In the genomic region with DNA sequence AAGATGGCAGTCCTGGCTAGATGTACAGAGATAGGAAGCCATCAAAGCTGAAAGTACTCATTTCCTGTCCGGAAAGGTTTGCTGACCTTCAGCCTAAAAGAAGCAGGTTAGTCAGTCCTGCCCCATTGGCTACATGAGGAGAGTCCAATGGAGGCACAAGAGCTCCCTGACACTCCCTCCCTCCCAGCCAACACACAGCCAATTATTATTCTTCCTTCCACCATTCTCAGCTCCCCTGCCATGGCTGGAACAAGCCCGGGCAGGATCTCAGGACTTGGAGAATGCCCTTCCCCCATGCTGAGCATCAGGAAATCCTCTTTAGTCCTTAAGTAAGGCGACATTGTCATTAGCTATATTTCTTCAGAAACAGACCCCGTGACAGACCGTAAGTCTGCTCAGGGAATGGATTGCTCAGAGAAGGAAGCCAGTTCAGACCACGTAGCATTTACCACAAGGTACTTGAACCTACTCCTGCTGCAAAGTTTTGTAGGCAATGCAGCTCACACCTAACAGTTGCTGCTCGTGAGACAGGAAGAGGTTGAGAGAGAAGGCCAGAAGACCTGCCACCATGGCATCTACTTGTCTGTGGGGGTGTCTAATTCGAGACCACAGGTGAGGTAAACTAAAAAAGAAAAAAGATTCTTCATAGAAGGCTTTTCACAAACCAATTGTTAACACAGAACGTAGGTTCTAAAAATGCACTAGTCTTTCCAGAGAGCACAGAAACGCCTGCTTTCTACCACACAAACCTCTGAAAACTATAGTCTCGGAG, we compare ENCODE assay signal across 12 mouse cellular contexts. TPM values are rescaled to one million over a fixed set of nuclear protein-coding genes. Genes with fewer than 3 reads are reported as not detected.
A peak's percentile ranks its signal among the peaks of the same experiment; 100 is the strongest.
DNase-seq lines count a peak whose midpoint lies in the region; ATAC-seq and TF ChIP-seq lines count a peak whose summit lies in the region.
"Had no signal": no experiment of that assay in that cellular context is flagged by ENCODE, and none has a peak within 500 bp of the region (broad histone marks: within the 10 kb centered on the region; RNA-seq: fewer than 3 reads in every experiment).

No protein-coding gene starts in this region.

- H3K4me2 ChIP-seq in neural tube, embryonic 13.5 days = no peak overlapping the region
- H3K4me2 ChIP-seq: liver, embryonic 15.5 days had no signal

- ATAC-seq in neural tube, embryonic 13.5 days (ENCODE audit: low read depth) = no peak
- ATAC-seq in neutrophil, adult 5-6 weeks (ENCODE audit: extremely low read depth, insufficient number of reproducible peaks, low FRiP score, poor library complexity, severe bottlenecking) = 0 out of 2 replicates have a peak, but pooled peaks have one; percentile 16
- ATAC-seq in erythroblast, adult 5-6 weeks (replicated peaks; ENCODE audit: low FRiP score, poor library complexity, severe bottlenecking) = no peak

- H3K79me2 ChIP-seq in heart, adult 2 months (replicated peaks; ENCODE audit: control insufficient read depth, insufficient read depth, low read length) = no peaks in the 10 kb centered on the region

- no peak for TF ChIP-seq CTCF in heart, adult 2 months (IDR thresholded peaks at IDR 0.05)

- WGBS in heart, adult 2 months = 60% methylated on average over 11 of the region's 11 CpGs
- 80% methylated on average over 11 of the region's 11 CpGs for WGBS in neural tube, embryonic 13.5 days

- no peak overlapping the region for H3K4me3 ChIP-seq in heart, adult 2 months
- H3K4me3 ChIP-seq in neural tube, embryonic 13.5 days = no peak overlapping the region
- no peak overlapping the region for H3K4me3 ChIP-seq in brown adipose tissue, adult 24 weeks (ENCODE audit: insufficient read depth, low read depth, low read length)
- H3K4me3 ChIP-seq: heart, embryonic 10.5 days; liver, embryonic 15.5 days had no signal

- no peak for TF ChIP-seq EP300 in heart, adult 2 months (IDR thresholded peaks at IDR 0.05; ENCODE audit: insufficient read depth, low read depth, low read length)

- H3K27ac ChIP-seq in heart, adult 2 months = peak overlapping the region; percentile 69
- H3K27ac ChIP-seq in neural tube, embryonic 13.5 days (replicated peaks) = 0 out of 2 replicates have a peak overlapping the region, but pooled peaks have one; percentile 6
- H3K27ac ChIP-seq in brown adipose tissue, adult 24 weeks (replicated peaks; ENCODE audit: low read depth, low read length) = peak overlapping the region; percentile 65
- H3K27ac ChIP-seq: heart, embryonic 10.5 days; liver, embryonic 15.5 days had no signal

- H3K27me3 ChIP-seq in heart, adult 2 months (ENCODE audit: control insufficient read depth, insufficient read depth, low read length) = no peaks in the 10 kb centered on the region
- H3K27me3 ChIP-seq in neural tube, embryonic 13.5 days = no peaks in the 10 kb centered on the region
- H3K27me3 ChIP-seq: liver, embryonic 15.5 days had no signal

- TF ChIP-seq POLR2A in heart, adult 2 months (IDR thresholded peaks at IDR 0.05; ENCODE audit: insufficient read depth, low read depth, low read length) = no peak

- no peak for DNase-seq in heart, adult 2 months
- DNase-seq in heart, adult 8-10 months (ENCODE audit: low spot score) = no peak
- DNase-seq in neural tube, embryonic 10.5 days (ENCODE audit: extremely low spot score, low spot score) = no peak
- DNase-seq in left cerebral cortex, postnatal 4 days = no peak
- DNase-seq: cerebellum, adult 11-12 months; right cerebral cortex, adult 18-20 months had no signal

- peaks cover 14% of the 10 kb centered on the region for H3K36me3 ChIP-seq in heart, adult 2 months (ENCODE audit: control insufficient read depth, insufficient read depth, low read length)
- no peaks in the 10 kb centered on the region for H3K36me3 ChIP-seq in neural tube, embryonic 13.5 days
- H3K36me3 ChIP-seq: heart, embryonic 10.5 days; liver, embryonic 15.5 days had no signal

- H3K4me1 ChIP-seq in heart, adult 2 months (ENCODE audit: control insufficient read depth, insufficient read depth, low read length) = peaks cover 8% of the 10 kb centered on the region
- H3K4me1 ChIP-seq in neural tube, embryonic 13.5 days (replicated peaks) = no peaks in the 10 kb centered on the region
- H3K4me1 ChIP-seq in brown adipose tissue, adult 24 weeks (ENCODE audit: control insufficient read depth, insufficient read depth, insufficient read length, low read length) = peaks cover 6% of the 10 kb centered on the region
- H3K4me1 ChIP-seq: liver, embryonic 15.5 days had no signal

- no peak overlapping the region for H3K9ac ChIP-seq in heart, adult 2 months (ENCODE audit: low read depth, low read length)
- H3K9ac ChIP-seq in neural tube, embryonic 13.5 days = no peak overlapping the region
- H3K9ac ChIP-seq: liver, embryonic 15.5 days had no signal

- no peaks in the 10 kb centered on the region for H3K9me3 ChIP-seq in neural tube, embryonic 13.5 days
- H3K9me3 ChIP-seq: heart, embryonic 10.5 days; liver, embryonic 15.5 days had no signal

- intact Hi-C loops in heart, adult 2 months (cut with DNase I) = no loop called here
- intact Hi-C loops in left cerebral cortex, postnatal 4 days (cut with DNase I) = no loop called here

RNA-seq across cellular contexts. Expression of a gene that starts 15.1 kb away (rescaled TPM):
- 1 to 10 TPM; 7.3 to 7.5 TPM for total RNA-seq in heart, adult 2 months (2021)
- polyA plus RNA-seq in heart, adult 2 months (2012; rRNA removed) = 8.6 and 22.0 TPM in 2 replicates
- total RNA-seq in heart, adult 8-10 months (2022) = 1 to 10 TPM; 5.8 to 9.5 (median 6.5) TPM
- polyA plus RNA-seq in neural tube, embryonic 13.5 days (2015; fragmentation: Nextera tagmentation; extraction: Ambion mirVana) = 4.8 and 5.1 TPM in 2 replicates
- 3.8 and 4.9 TPM in 2 replicates for polyA plus RNA-seq in brown adipose tissue, adult 24 weeks (2012; ENCODE audit: insufficient read depth, insufficient read length, missing spikeins)
- 71.3 and 74.3 TPM in 2 replicates for total RNA-seq in neutrophil, adult 5-6 weeks (2017)
- 1 to 10 TPM; 1.5 to 1.6 TPM for total RNA-seq in left cerebral cortex, postnatal 4 days (2021)
- total RNA-seq in erythroblast, adult 5-6 weeks (2015; ENCODE audit: low replicate concordance) = 2.5 and 6.5 TPM in 2 replicates
- 1.7 and 3.2 TPM in 2 replicates for total RNA-seq in erythroblast, adult 5-6 weeks (2017; ENCODE audit: low replicate concordance)

RNA-seq across cellular contexts. Expression of a gene that starts 31.8 kb away (rescaled TPM):
- total RNA-seq in heart, adult 2 months (2021) = 10 to 100 TPM; 32.6 to 39.0 TPM
- 20.1 and 32.0 TPM in 2 replicates for polyA plus RNA-seq in heart, adult 2 months (2012; rRNA removed)
- 10 to 100 TPM; 36.4 to 43.2 (median 38.0) TPM for total RNA-seq in heart, adult 8-10 months (2022)
- 65.0 and 71.7 TPM in 2 replicates for polyA plus RNA-seq in neural tube, embryonic 13.5 days (2015; fragmentation: Nextera tagmentation; extraction: Ambion mirVana)
- 28.8 and 32.7 TPM in 2 replicates for polyA plus RNA-seq in brown adipose tissue, adult 24 weeks (2012; ENCODE audit: insufficient read depth, insufficient read length, missing spikeins)
- 724 and 727 TPM in 2 replicates for total RNA-seq in neutrophil, adult 5-6 weeks (2017)
- total RNA-seq in left cerebral cortex, postnatal 4 days (2021) = 10 to 100 TPM; 82.4 to 85.1 TPM
- total RNA-seq in erythroblast, adult 5-6 weeks (2015; ENCODE audit: low replicate concordance) = 20.1 and 25.2 TPM in 2 replicates
- 20.9 and 21.9 TPM in 2 replicates for total RNA-seq in erythroblast, adult 5-6 weeks (2017; ENCODE audit: low replicate concordance)

RNA-seq across cellular contexts. Expression of a gene that starts 34.6 kb away (rescaled TPM):
- 1 to 10 TPM; 1.6 to 3.3 TPM for total RNA-seq in heart, adult 2 months (2021)
- 1.3 and 1.7 TPM in 2 replicates for polyA plus RNA-seq in heart, adult 2 months (2012; rRNA removed)
- 1 to 10 TPM; 1.7 to 3.6 (median 2.3) TPM for total RNA-seq in heart, adult 8-10 months (2022)
- polyA plus RNA-seq in neural tube, embryonic 13.5 days (2015; fragmentation: Nextera tagmentation; extraction: Ambion mirVana) = 0.08 and 0.39 TPM in 2 replicates
- 0.75 TPM in 1 of 2 replicates, not detected in the other for polyA plus RNA-seq in brown adipose tissue, adult 24 weeks (2012; ENCODE audit: insufficient read depth, insufficient read length, missing spikeins)
- total RNA-seq in neutrophil, adult 5-6 weeks (2017) = 122 and 131 TPM in 2 replicates
- total RNA-seq in left cerebral cortex, postnatal 4 days (2021) = not detected
- total RNA-seq in erythroblast, adult 5-6 weeks (2015; ENCODE audit: low replicate concordance) = 0.96 and 8.4 TPM in 2 replicates
- total RNA-seq in erythroblast, adult 5-6 weeks (2017; ENCODE audit: low replicate concordance) = 4.9 and 5.4 TPM in 2 replicates

RNA-seq across cellular contexts. Expression of a gene that starts 59.7 kb away (rescaled TPM):
- 1 to 10 TPM; 6.4 to 8.6 TPM for total RNA-seq in heart, adult 2 months (2021)
- 0.45 and 0.76 TPM in 2 replicates for polyA plus RNA-seq in heart, adult 2 months (2012; rRNA removed)
- total RNA-seq in heart, adult 8-10 months (2022) = 1 to 10 TPM; 7.8 to 9.7 (median 8.4) TPM
- 0.45 TPM in 1 of 2 replicates, not detected in the other for polyA plus RNA-seq in neural tube, embryonic 13.5 days (2015; fragmentation: Nextera tagmentation; extraction: Ambion mirVana)
- not detected in 2 replicates for polyA plus RNA-seq in brown adipose tissue, adult 24 weeks (2012; ENCODE audit: insufficient read depth, insufficient read length, missing spikeins)
- total RNA-seq in neutrophil, adult 5-6 weeks (2017) = 2.6 and 3.2 TPM in 2 replicates
- 10 to 100 TPM; 13.9 to 14.0 TPM for total RNA-seq in left cerebral cortex, postnatal 4 days (2021)
- not detected in 2 replicates for total RNA-seq in erythroblast, adult 5-6 weeks (2015; ENCODE audit: low replicate concordance)
- total RNA-seq in erythroblast, adult 5-6 weeks (2017; ENCODE audit: low replicate concordance) = 0.68 TPM in 1 of 2 replicates, not detected in the other
- polyA plus RNA-seq: heart, embryonic 10.5 days had no signal

Comparison
In these comparisons a context has a peak if more than half of its experiments do, and no peak if none do; other contexts are left out.
1. H3K27ac ChIP-seq: peak in every context shown above with its lines; median percentile 69 in heart, adult 2 months; 65 in brown adipose tissue, adult 24 weeks; 6 in neural tube, embryonic 13.5 days.
2. RNA of a gene that starts 34.6 kb away (total RNA-seq): 122 to 131 TPM in neutrophil, adult 5-6 weeks; 0.96 to 8.4 TPM in erythroblast, adult 5-6 weeks, 1.6 to 3.3 TPM in heart, adult 2 months, 1.7 to 3.6 TPM in heart, adult 8-10 months and not detected in left cerebral cortex, postnatal 4 days; every median in the first group is over 10 times any median in the second.